Mouse (Mus musculus): ENCODE measurements around the gene Atp5f1. TPM values are rescaled to one million over a fixed set of nuclear protein-coding genes. Genes with fewer than 3 reads are reported as not detected.

Gene Atp5f1
- polyA plus RNA-seq, 1 experiment = 69.0 TPM

DNA sequence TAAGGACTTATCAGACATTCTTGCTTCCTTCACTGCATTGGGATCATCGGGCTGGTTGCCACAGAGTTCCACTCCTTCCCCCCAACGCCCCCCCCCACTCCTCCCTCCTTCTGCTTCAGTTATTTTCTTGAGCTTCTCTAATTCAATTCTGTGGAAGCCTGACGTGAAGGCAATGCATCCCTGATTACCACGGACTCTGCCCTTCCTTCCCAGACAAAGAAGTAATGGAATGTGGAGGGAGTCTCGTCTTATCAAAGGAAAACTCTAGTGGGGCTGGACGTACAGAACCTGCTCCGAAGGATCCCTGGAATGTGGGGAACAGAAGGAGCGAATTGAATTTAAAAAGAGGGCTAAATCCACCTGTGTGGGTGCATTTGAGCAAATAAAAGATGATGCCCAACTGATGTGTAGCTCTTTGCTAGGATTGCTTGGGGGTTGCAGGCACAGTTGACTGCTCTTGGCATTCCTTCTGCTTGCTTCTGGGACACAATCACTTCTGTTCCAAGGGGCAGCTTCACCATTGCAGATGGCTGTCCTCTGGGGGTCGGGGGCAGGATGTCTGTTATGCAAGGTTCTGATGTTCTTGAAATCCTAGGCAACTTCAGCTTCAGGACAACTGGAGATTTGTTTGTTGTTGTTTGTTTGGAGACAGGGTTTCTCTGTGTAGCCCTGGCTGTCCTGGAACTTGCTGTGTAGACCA is 51.8 kb downstream of the Atp5f1 start:
- Histone ChIP-seq H3K36me3 (ENCODE audit: control insufficient read depth, insufficient read depth, low read length) (no peaks in the 10 kb centered on the region), H3K4me1 (ENCODE audit: control insufficient read depth, insufficient read depth, low read length) (no peaks in the 10 kb centered on the region)
- TF ChIP-seq CTCF (IDR thresholded peaks at IDR 0.05; ENCODE audit: control insufficient read depth, insufficient read depth, insufficient replicate concordance, low read depth, low read length) (no peak), POLR2A (IDR thresholded peaks at IDR 0.05; ENCODE audit: control insufficient read depth, low read depth, low read length) (no peak)

DNA sequence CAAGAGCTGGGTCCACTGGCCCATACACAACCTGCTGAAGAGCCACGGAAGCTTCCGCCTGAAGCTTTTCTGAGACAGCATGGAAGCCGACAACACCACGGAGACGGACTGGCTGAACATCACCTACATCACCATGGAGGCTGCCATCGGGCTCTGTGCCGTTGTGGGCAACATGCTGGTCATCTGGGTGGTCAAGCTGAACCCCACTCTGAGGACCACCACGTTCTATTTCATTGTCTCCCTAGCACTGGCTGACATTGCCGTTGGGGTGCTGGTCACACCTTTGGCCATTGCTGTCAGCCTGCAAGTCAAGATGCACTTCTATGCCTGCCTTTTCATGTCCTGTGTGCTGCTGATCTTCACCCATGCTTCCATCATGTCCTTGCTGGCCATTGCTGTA is 55.2 kb downstream of the Atp5f1 start:
- no peaks in the 10 kb centered on the region for H3K36me3 ChIP-seq (ENCODE audit: control insufficient read depth, insufficient read depth, low read length)
- H3K4me1 ChIP-seq (ENCODE audit: control insufficient read depth, insufficient read depth, low read length) = no peaks in the 10 kb centered on the region
- H3K27me3 ChIP-seq (ENCODE audit: control insufficient read depth, insufficient read depth, low read length) = no peaks in the 10 kb centered on the region
- TF ChIP-seq CTCF (IDR thresholded peaks at IDR 0.05; ENCODE audit: control insufficient read depth, insufficient read depth, insufficient replicate concordance, low read depth, low read length) (no peak), POLR2A (IDR thresholded peaks at IDR 0.05; ENCODE audit: control insufficient read depth, low read depth, low read length) (no peak)
- H3K27ac ChIP-seq (ENCODE audit: control insufficient read depth, insufficient read depth, low read depth, low read length) = no peak overlapping the region
- H3K4me3 ChIP-seq (ENCODE audit: control insufficient read depth, low read depth, low read length) = no peak overlapping the region

More for the DNA sequence above, 51.8 kb downstream of the Atp5f1 start:
- H3K27ac ChIP-seq (ENCODE audit: control insufficient read depth, insufficient read depth, low read depth, low read length) = no peak overlapping the region
- H3K4me3 ChIP-seq (ENCODE audit: control insufficient read depth, low read depth, low read length) = no peak overlapping the region
- no peaks in the 10 kb centered on the region for H3K27me3 ChIP-seq (ENCODE audit: control insufficient read depth, insufficient read depth, low read length)

DNA sequence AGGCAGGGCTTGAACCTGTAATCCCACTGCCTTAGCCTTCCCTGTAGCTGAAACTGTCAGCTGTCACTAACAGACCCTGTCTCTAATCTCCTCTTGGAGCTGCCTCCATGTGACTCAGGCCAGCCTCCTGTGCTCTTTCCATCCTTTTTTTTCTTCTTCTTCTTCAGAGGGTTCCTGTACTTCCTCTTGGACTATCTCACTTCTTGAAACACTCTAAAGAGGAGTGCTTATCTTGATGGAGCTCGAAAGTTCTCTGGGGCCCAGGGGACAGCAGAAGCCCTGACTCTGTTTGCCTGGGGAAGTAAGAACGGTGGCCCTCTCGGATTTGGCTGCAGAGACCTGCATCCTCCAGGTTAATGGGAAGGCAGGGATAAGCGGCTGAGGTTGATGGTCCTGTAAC is 55.7 kb downstream of the Atp5f1 start:
- Histone ChIP-seq H3K27me3 (ENCODE audit: control insufficient read depth, insufficient read depth, low read length) (no peaks in the 10 kb centered on the region), H3K4me1 (ENCODE audit: control insufficient read depth, insufficient read depth, low read length) (no peaks in the 10 kb centered on the region), H3K27ac (ENCODE audit: control insufficient read depth, insufficient read depth, low read depth, low read length) (no peak overlapping the region), H3K4me3 (ENCODE audit: control insufficient read depth, low read depth, low read length) (no peak overlapping the region), H3K36me3 (ENCODE audit: control insufficient read depth, insufficient read depth, low read length) (no peaks in the 10 kb centered on the region)
- no peak for TF ChIP-seq CTCF (IDR thresholded peaks at IDR 0.05; ENCODE audit: control insufficient read depth, insufficient read depth, insufficient replicate concordance, low read depth, low read length)
- no peak for TF ChIP-seq POLR2A (IDR thresholded peaks at IDR 0.05; ENCODE audit: control insufficient read depth, low read depth, low read length)

DNA sequence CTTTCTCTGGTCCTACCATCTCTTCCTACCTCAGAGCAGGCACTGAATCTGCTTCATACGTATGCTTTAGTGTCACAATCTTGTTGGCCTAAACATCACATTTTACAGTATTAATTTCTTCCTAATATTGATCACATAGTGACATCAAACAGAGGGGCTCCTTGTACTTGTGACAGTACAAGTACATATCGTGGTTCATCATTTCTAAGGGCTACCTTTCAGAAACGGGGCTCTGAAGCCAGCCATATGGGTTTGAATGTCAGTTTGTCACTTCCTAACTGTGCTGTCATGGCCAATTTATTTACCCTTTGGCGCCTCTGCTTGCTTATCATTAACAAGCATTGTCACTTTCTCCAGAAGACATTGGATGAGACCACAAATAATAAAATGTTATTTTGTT is 58.4 kb downstream of the Atp5f1 start:
- Histone ChIP-seq H3K4me3 (ENCODE audit: control insufficient read depth, low read depth, low read length) (no peak overlapping the region), H3K27ac (ENCODE audit: control insufficient read depth, insufficient read depth, low read depth, low read length) (no peak overlapping the region), H3K36me3 (ENCODE audit: control insufficient read depth, insufficient read depth, low read length) (no peaks in the 10 kb centered on the region), H3K4me1 (ENCODE audit: control insufficient read depth, insufficient read depth, low read length) (no peaks in the 10 kb centered on the region), H3K27me3 (ENCODE audit: control insufficient read depth, insufficient read depth, low read length) (no peaks in the 10 kb centered on the region)
- TF ChIP-seq CTCF (IDR thresholded peaks at IDR 0.05; ENCODE audit: control insufficient read depth, insufficient read depth, insufficient replicate concordance, low read depth, low read length) = no peak
- TF ChIP-seq POLR2A (IDR thresholded peaks at IDR 0.05; ENCODE audit: control insufficient read depth, low read depth, low read length) = no peak

DNA sequence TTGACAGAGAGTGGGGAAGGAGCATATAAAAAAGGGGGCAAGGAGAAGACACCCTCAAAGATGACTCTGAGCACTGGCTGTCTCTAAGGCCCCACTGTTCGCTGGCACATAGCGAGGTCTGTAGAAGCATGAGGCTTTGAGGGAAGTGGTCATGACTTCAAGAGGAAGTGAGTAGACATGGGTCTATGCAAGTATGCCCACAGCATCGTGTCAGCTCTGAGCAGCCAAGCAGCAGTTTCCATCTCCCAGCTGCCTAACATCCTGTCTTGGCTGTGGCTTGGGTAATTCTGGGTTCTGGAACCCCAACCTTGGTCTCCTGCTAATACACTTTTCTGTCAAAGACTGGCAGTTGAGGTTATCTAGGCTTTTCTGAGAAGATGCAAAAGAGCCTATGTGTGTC is 59.2 kb downstream of the Atp5f1 start:
- no peaks in the 10 kb centered on the region for H3K36me3 ChIP-seq (ENCODE audit: control insufficient read depth, insufficient read depth, low read length)
- TF ChIP-seq POLR2A (IDR thresholded peaks at IDR 0.05; ENCODE audit: control insufficient read depth, low read depth, low read length) (no peak), CTCF (IDR thresholded peaks at IDR 0.05; ENCODE audit: control insufficient read depth, insufficient read depth, insufficient replicate concordance, low read depth, low read length) (no peak)
- H3K27ac ChIP-seq (ENCODE audit: control insufficient read depth, insufficient read depth, low read depth, low read length) = no peak overlapping the region
- no peak overlapping the region for H3K4me3 ChIP-seq (ENCODE audit: control insufficient read depth, low read depth, low read length)
- H3K4me1 ChIP-seq (ENCODE audit: control insufficient read depth, insufficient read depth, low read length) = no peaks in the 10 kb centered on the region
- H3K27me3 ChIP-seq (ENCODE audit: control insufficient read depth, insufficient read depth, low read length) = no peaks in the 10 kb centered on the region

DNA sequence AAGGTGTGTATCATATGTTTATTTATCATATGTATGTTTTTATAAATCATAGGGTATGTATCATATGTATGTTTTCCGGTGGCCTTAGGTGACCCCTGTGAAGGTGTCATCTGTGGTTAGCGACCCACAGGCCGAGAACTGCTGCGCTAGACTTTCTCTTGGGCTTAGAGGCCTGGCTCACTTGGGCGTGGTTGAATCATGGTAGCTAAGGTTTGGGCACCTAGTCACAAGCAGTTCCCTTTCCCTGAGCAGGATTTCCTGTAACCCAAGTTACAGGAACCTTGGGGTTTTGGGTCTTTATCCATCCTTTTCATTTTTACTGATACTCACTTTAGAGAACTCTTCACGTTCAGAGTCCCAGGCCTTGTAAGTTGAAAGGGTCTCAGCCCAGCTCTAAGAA is 59.6 kb downstream of the Atp5f1 start:
- H3K36me3 ChIP-seq (ENCODE audit: control insufficient read depth, insufficient read depth, low read length) = no peaks in the 10 kb centered on the region
- H3K27ac ChIP-seq (ENCODE audit: control insufficient read depth, insufficient read depth, low read depth, low read length) = no peak overlapping the region
- H3K4me3 ChIP-seq (ENCODE audit: control insufficient read depth, low read depth, low read length) = no peak overlapping the region
- no peaks in the 10 kb centered on the region for H3K4me1 ChIP-seq (ENCODE audit: control insufficient read depth, insufficient read depth, low read length)
- TF ChIP-seq CTCF (IDR thresholded peaks at IDR 0.05; ENCODE audit: control insufficient read depth, insufficient read depth, insufficient replicate concordance, low read depth, low read length) = no peak
- TF ChIP-seq POLR2A (IDR thresholded peaks at IDR 0.05; ENCODE audit: control insufficient read depth, low read depth, low read length) = no peak
- no peaks in the 10 kb centered on the region for H3K27me3 ChIP-seq (ENCODE audit: control insufficient read depth, insufficient read depth, low read length)

DNA sequence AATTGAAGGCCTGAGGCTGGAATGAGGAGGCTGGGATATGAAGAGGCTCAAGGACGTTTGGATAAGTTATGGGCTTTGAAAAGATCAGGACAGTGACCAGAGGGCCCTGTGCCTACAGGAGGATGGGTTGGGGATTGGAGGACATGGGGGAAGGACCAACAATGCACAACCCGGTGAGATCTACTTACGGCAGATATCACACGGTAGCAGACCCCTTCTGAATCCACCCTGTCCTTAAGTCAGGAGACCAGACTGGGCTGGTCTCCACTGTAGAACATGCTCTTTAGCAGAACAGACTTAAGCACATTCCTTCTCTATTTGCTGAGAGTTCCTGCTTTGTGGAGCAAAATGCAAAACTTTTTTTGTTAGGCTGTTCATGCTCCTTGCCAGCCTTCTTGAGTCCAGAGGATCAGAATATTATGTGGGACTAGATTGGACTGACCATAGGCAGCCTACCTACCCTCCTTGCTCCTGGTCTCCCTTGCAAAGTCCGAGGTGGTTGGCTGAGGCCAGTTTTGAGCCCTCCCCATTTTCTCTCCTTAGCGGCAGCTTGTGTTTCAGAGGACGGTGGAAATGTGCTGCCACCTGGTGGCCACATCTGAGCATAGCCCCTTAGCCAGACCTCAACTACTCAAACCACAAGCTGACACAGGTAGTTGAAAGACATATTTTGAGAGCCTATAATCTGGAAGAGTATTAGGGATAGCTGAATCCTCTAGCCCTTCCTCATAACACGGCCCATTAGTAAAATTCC is 60.3 kb downstream of the Atp5f1 start:
- H3K4me1 ChIP-seq (ENCODE audit: control insufficient read depth, insufficient read depth, low read length) = peaks cover 5% of the 10 kb centered on the region
- no peaks in the 10 kb centered on the region for H3K27me3 ChIP-seq (ENCODE audit: control insufficient read depth, insufficient read depth, low read length)
- H3K27ac ChIP-seq (ENCODE audit: control insufficient read depth, insufficient read depth, low read depth, low read length) = no peak overlapping the region
- no peaks in the 10 kb centered on the region for H3K36me3 ChIP-seq (ENCODE audit: control insufficient read depth, insufficient read depth, low read length)
- TF ChIP-seq POLR2A (IDR thresholded peaks at IDR 0.05; ENCODE audit: control insufficient read depth, low read depth, low read length) = no peak
- TF ChIP-seq CTCF (IDR thresholded peaks at IDR 0.05; ENCODE audit: control insufficient read depth, insufficient read depth, insufficient replicate concordance, low read depth, low read length) = peak; percentile 87
- no peak overlapping the region for H3K4me3 ChIP-seq (ENCODE audit: control insufficient read depth, low read depth, low read length)

Data from testis, adult 2 months (tissue).